Mouse (Mus musculus) CD4-positive helper T cell, adult 2 months (primary cell): Measurements from ENCODE around the gene Il17f.
A peak's percentile ranks its signal among the peaks of the same experiment; 100 is the strongest.
"Not testable (repeated sequence)": the region's sequence is repeated elsewhere in the genome, so short reads cannot be mapped to it uniquely, and the experiment has no call there.

Source experiments
- DNase-seq: peaks from one replicate; pipeline ENCODE4 v3.0.0-alpha.2; 2012; ENCODE audit warnings: low read depth, missing footprints, low spot score

The Il17f gene

DNA sequence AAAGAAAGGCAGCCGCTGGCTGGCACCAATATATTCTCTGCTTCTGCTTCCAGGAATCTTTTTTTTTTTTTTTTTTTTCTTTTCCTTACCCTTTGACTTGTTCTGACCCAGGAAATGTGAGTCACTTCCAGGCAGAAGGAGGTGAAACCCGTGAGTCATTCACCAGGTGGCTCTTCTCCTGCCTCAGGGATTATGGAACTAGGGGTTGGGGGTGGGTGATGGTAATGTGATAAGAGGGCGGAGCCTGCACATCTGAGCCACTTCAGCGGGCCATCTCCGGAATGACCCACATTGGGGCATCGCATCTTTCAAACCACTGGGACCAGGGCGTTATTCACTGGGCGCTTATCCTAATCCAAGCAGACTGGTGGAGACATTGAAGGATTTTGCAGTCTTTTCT is 3.4 kb downstream of the Il17f start:
- DNase-seq = no peak

DNA sequence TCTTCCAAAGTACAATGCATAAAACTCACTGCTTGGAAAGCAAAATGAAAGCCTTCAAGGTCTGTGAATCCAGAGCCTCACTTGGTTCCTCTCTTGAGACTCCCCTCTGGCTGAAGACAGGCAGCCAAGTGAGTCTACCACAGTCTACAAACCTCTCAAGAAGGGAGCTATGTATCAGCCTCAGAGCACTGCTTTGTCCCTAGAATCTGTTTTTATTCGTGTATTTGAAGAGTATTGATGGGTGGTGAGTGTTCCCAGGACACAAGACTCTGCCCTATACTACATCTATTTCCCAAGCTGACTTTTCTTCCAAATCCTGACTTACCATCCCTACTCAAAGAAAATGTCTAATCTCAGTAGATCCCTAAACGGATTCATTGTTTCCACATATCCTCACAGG is 12.1 kb downstream of the Il17f start:
- DNase-seq = no peak

DNA sequence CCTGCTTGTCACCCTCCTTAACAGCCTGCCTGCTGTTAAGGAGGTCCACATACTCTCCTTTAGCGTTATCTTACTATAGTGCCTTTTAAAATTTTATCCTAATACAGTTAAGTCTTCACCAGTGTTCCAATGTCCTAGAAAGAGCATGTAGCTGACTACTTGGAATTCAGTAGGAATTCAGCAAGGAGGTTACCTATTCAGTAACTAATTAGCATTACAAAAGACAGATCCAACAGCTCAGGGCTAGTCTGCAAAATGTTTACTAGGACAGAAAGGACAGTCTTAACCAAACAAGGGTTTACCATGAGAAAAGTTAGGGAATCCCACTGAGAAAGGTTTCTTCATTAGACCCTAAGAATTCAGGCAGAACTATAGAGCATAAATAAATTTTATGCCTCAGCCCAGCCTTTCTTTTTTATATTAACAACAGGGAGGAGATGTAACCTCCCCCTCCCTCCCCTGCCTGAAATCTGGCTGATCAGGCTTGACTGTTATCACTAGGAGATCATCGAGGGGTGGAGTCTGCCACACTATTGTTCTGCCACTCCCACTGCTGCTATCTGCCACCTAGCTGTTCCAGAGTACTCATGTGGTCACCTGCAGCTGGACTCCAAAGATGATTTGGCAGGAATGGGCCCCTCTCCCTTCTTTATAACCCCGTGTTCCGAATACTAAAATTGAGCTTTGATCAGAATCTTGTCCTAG is 16.2 kb downstream of the Il17f start:
- not testable (repeated sequence) for DNase-seq

DNA sequence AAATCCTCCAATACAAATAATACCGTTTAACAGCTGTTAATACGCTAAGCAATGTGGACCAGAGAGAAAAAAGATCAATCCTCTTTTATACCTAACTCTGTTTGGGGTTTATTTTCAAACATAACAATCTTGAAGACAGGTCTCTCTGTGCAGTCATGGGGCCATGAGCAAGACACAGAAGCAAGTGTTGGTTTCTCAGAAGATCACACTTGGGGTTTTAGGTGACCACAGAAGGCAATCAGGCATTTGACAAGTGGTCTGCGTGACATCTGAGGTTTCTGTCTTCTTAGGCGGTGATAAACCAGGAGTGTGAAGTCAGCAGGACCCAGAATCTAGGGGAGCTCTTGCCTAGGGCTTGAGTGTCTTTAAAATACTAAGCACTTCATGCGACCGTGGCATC is 23.9 kb downstream of the Il17f start:
- DNase-seq = no peak

DNA sequence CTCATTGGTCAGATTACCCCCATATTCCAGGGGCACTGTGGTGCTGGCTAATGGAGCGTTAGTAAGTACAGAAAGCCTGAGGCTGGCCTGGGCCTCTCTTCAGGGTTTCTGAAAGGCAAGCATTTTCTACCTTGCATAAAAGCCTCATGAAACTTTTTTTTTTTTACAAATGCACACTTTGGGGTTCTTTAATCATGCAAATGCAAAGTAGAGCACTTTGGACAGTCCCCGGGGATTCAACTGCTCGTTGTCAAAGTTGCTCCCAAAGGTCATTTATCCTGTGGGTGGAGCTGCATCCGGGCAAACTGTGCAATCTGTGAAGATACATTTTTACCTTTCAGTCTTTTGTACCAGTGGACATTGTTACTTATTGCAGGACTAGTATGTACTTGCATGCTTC is 29.0 kb downstream of the Il17f start:
- no peak for DNase-seq

DNA sequence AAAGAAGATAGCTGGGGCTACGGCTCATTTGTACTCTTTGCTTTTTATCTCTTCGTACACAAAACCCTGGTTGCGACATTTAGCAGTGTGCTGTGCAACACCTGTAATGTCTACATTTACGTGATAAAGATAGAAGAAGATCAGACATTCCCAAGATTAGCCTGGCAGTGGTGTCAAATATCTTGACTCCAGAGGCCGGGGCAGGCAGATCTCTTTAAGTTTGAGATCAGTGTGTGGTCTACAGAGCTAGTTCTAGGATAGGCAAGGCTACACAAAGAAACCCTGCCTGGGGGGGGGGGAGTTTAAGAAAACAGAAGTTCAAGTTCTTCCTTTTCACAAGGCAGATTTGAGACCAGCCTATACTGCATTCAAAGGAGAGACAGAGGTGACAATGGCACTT is 30.1 kb downstream of the Il17f start:
- DNase-seq = no peak

DNA sequence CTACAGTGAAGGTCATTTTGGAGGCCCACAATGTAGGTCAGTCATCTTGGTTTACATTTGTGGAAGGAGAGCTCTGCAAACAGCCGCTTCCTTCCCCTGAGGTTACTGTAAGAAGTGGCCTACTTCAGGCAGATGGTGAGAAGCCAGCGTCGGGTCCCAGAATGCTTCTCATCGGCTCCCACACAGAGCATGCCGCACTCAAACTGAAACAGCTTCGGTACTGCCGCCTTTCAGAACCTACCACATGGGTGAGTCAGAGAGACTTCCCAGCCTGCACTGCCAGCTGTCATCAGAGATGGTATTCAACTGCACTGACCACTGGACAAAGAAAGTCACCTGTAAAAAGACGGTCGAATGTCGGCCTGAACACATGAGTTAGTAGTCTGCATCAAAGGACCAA is 30.6 kb downstream of the Il17f start:
- DNase-seq = peak; percentile 9

DNA sequence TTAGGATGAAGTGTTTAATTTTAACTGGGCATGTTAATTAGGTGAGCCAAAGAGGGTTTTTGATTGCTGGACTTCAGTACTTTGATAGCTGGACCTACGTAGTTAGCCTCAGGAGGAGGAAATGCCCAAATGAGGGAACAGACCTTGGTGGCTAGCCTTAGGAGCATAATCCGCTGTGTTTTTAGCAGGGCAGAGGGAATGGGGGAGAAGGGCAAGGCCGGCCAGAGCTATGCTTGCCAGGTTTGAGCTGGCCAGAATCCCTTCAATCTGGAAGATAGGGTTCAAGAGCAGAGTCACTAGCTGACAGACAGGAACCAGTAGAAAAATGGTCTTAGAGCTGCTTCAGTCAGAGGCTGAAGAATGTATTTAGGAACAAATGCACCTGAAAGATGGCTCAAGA is 32.8 kb downstream of the Il17f start:
- no peak for DNase-seq

DNA sequence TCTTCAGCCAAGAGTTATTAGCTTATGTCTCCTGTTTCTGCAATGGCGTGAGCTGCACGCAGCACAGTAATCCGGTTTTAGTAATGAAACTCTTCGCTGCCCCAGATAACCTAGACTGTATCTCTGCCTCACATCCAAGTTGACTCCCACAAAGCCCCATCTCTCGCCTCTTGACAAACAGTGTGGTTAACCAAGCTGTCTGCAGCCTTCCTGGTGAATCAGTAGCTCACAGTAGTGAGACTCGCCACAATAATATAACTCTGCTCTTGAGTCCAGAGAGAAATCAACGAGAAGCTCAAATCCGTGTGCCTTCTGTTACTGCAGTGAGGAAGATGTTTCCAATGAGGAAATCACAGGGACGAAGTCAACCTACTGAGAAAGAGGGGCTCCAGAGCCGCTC is 36.0 kb downstream of the Il17f start:
- peak; percentile 37 for DNase-seq

DNA sequence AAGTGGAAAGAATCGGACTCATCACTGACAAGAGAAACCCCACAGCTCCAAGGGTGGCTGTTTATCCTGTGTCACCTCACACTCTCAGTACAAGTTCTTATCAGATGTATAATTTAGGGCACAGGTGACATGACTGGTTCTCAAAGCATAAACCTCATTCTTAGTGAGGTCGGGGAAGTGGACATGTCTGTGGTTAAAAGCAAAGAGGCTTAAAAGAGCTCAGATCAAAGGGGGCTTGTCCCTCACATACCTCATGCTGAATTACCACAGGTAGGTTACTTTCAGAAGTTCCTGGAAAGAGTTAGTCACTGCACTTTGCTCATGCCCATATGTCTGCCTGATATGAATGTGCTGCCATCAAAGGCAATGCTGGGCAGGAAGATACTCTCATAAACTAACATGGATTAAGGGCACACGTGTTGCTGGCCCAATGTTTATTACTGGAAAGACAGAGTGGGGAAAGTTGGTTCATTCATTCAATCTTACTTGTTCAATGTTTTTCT is 49.9 kb downstream of the Il17f start:
- peak; percentile 72 for DNase-seq

DNA sequence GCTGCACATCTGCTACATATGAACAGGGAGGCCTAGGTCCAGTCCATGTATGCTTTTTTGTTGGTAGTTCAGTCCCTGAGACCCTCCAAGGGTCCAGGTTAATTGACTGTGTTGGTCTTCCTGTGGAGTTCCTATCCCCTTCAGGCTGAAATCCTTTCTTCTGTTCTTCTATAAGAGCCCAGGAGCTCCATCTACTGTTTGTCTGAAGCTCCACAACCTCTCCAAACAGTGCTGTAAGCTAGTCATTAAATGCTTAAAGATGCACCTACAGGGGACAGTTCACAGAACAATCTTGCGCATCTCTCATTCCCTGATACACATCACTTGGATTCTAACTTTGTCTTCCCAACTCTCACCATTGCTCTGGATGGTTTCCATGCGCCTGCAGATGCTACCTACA is 51.9 kb downstream of the Il17f start:
- no peak for DNase-seq

DNA sequence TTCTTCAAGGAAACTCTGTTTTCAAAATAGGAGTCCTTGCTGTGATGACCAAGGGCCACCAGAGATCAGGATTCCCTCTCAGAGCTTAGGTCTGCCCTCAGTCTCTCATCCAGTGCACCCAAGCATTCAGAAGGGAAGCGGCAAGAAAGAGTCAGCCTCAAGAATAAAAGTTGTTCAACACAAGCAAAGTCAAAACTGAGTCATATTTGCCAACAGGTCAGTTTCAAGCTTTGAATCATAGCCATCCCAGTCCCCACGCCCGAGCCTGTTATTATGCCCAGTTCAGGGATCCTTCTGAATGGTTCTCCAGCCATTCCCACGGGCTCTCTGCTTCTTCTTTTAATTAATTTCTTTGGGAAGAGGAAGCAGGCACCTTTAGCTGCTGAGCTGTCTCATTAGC is 53.8 kb downstream of the Il17f start:
- no peak for DNase-seq

DNA sequence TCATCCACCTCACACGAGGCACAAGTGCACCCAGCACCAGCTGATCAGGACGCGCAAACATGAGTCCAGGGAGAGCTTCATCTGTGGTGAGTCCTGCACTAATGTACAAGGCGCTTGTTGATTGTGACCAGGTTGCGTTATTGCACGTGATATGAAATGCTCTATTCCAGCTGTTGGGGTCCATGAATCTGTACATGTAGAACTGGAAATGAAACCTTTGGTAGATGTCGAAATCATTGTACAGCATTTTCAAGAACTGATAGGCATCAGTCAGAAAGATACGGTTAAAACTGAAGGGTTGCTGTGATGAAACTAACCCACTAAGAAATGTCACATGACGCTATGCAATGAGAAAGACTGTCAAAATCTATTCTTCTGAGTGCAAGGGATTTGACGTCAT is 59.5 kb downstream of the Il17f start, which contains the start of gene Il17a:
Gene Il17a, plus strand, starts transcription at position 3 of the 400 bp plus-strand sequence.
- DNase-seq = no peak
